Mouse (Mus musculus): ENCODE data around the gene Ccdc9b. TPM values are rescaled to one million over a fixed set of nuclear protein-coding genes. Genes with fewer than 3 reads are reported as not detected.

The Ccdc9b gene
- polyA plus RNA-seq, 1 experiment from 2014 or later = 1.3 TPM

DNA sequence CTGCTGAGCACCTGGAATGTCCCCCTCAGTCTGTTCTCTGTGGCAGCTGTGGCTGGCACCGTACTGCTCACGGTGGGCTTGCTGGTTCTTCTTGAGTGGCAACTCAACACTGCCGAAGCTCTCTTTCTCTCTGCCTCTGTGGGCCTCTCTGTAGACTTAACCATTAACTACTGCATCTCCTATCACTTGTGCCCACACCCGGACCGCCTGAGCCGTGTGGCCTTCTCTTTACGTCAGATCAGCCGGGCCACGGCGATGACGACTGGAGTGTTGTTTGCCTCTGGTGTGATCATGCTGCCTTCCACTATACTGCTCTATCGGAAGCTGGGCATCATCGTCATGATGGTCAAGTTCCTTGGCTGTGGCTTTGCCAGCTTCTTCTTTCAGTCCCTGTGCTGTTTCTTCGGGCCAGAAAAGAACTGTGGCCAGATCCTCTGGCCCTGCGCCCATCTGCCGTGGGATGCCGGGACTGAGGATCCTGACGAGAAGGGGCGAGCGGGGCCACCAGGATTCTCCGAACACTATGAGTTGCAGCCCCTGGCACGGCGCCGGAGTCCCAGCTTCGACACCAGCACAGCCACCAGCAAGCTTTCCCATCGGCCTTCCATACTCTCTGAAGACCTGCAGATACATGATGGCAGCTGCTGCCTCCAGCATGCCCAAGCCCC lies 29.3 kb upstream of the Ccdc9b start:
- no peak for ATAC-seq
- Histone ChIP-seq H3K27ac (ENCODE audit: low read length) (no peak overlapping the region), H3K4me3 (replicated peaks; ENCODE audit: low read length) (no peak overlapping the region), H3K4me1 (replicated peaks; ENCODE audit: control insufficient read depth, insufficient read depth, low read length) (peaks cover 13% of the 10 kb centered on the region), H3K27me3 (replicated peaks; ENCODE audit: control insufficient read depth, insufficient read depth, low read length) (no peaks in the 10 kb centered on the region), H3K36me3 (ENCODE audit: control insufficient read depth, insufficient read depth) (peaks cover 5% of the 10 kb centered on the region; the same call in 1 of the 2 replicates), H3K4me2 (ENCODE audit: low read length) (no peak overlapping the region), H3K9ac (replicated peaks; ENCODE audit: low read depth, low read length) (no peak overlapping the region), H3K9me3 (ENCODE audit: control insufficient read depth, low read length) (no peaks in the 10 kb centered on the region)
- WGBS = 91% methylated on average over 26 of the region's 26 CpGs

DNA sequence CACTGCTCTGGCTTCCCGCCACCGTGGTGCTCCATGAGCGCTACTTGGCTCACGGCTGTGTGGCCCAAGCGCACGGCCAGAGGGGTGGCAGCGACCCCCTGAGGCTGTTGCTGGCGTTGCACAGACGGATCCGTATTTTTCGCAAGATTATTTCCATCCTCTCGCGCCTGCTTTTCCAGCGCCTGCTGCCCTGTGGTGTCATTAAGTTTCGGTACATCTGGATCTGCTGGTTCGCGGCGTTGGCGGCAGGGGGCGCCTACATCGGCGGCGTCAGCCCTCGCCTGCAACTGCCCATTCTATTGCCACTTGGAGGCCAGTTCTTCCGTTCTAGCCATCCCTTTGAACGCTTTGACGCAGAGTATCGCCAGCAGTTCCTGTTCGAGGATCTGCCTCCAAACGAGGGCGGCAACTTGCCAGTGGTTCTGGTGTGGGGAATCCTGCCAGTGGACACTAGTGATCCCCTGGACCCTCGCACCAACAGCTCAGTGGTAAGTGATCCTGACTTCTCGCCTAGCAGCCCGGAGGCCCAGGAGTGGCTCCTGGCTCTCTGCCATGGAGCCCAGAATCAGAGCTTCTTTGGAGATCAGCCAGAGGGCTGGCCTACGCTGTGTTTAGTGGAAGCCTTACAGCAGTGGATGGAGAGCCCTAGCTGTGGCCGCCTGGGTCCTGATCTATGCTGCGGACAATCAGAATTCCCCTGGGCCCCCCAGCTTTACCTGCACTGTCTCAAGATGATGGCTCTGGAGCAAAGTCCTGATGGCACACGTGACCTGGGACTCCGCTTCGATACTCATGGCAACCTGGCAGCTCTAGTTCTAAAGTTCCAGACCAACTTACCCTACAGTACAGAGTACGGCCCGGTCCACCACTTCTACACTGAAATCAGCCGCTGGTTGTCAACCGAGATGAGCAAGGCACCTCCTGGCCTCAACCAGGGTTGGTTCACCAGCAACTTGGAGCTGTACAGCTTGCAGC lies 28.4 kb upstream of the Ccdc9b start:
- Histone ChIP-seq H3K36me3 (ENCODE audit: control insufficient read depth, insufficient read depth) (peaks cover 5% of the 10 kb centered on the region; the same call in 1 of the 2 replicates), H3K4me2 (ENCODE audit: low read length) (peak overlapping the region; percentile 37), H3K9me3 (ENCODE audit: control insufficient read depth, low read length) (no peaks in the 10 kb centered on the region)

DNA sequence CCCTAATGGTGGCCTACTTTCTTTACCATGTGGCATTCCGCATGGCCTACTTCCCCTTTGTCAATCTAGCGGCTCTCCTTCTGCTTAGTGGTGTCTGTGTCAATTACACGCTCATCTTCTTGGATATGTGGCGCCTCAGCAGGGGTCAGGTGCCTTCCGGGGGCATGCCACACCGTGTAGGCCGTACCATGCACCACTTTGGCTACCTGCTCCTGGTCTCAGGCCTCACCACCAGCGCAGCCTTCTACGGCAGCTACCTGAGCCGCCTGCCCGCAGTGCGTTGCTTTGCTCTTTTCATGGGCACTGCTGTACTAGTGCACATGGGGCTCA lies 27.7 kb upstream of the Ccdc9b start:
- no peak for ATAC-seq
- no peak overlapping the region for H3K9ac ChIP-seq (replicated peaks; ENCODE audit: low read depth, low read length)
- H3K4me2 ChIP-seq (ENCODE audit: low read length) = peak overlapping the region; percentile 37; the same call in 1 of the 2 replicates
- peaks cover 13% of the 10 kb centered on the region for H3K4me1 ChIP-seq (replicated peaks; ENCODE audit: control insufficient read depth, insufficient read depth, low read length)
- H3K36me3 ChIP-seq (ENCODE audit: control insufficient read depth, insufficient read depth) = peaks cover 5% of the 10 kb centered on the region; the same call in 1 of the 2 replicates
- H3K9me3 ChIP-seq (ENCODE audit: control insufficient read depth, low read length) = no peaks in the 10 kb centered on the region
- no peaks in the 10 kb centered on the region for H3K27me3 ChIP-seq (replicated peaks; ENCODE audit: control insufficient read depth, insufficient read depth, low read length)
- H3K4me3 ChIP-seq (replicated peaks; ENCODE audit: low read length) = no peak overlapping the region
- no peak overlapping the region for H3K27ac ChIP-seq (ENCODE audit: low read length)
- 48% methylated on average over 12 of the region's 12 CpGs for WGBS

More for the DNA sequence above, 28.4 kb upstream of the Ccdc9b start:
- no peak overlapping the region; the same call in 1 of the 2 replicates for H3K4me3 ChIP-seq (replicated peaks; ENCODE audit: low read length)
- H3K9ac ChIP-seq (replicated peaks; ENCODE audit: low read depth, low read length) = no peak overlapping the region
- H3K27me3 ChIP-seq (replicated peaks; ENCODE audit: control insufficient read depth, insufficient read depth, low read length) = no peaks in the 10 kb centered on the region
- H3K4me1 ChIP-seq (replicated peaks; ENCODE audit: control insufficient read depth, insufficient read depth, low read length) = peaks cover 13% of the 10 kb centered on the region
- WGBS = 23% methylated on average over 44 of the region's 44 CpGs
- no peak overlapping the region for H3K27ac ChIP-seq (ENCODE audit: low read length)
- peak; percentile 63 for ATAC-seq

DNA sequence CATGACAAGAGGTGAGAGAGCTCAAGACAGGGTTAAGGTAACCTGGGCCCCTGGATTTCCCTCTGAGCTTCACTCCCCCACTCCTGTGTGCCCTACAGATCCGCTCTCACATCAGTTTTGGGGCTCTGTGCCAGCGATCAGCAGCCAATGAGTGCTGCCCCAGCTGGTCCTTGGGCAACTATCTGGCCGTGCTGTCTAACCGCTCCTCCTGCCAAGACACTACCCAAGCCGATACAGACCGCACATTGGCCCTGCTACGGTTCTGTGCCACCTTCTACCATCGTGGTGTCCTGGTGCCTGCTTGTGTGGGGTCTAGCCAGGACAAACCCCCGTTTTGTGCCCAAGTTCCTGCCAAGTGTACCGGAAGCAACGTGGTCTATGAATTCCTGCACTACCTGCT lies 27.0 kb upstream of the Ccdc9b start:
- H3K36me3 ChIP-seq (ENCODE audit: control insufficient read depth, insufficient read depth) = peaks cover 5% of the 10 kb centered on the region; the same call in 1 of the 2 replicates
- WGBS = 56% methylated on average over 11 of the region's 11 CpGs
- no peak overlapping the region for H3K9ac ChIP-seq (replicated peaks; ENCODE audit: low read depth, low read length)
- no peaks in the 10 kb centered on the region for H3K9me3 ChIP-seq (ENCODE audit: control insufficient read depth, low read length)
- H3K4me3 ChIP-seq (replicated peaks; ENCODE audit: low read length) = no peak overlapping the region
- H3K27me3 ChIP-seq (replicated peaks; ENCODE audit: control insufficient read depth, insufficient read depth, low read length) = no peaks in the 10 kb centered on the region
- H3K27ac ChIP-seq (ENCODE audit: low read length) = no peak overlapping the region
- ATAC-seq = peak; percentile 62
- no peak overlapping the region for H3K4me2 ChIP-seq (ENCODE audit: low read length)
- H3K4me1 ChIP-seq (replicated peaks; ENCODE audit: control insufficient read depth, insufficient read depth, low read length) = peaks cover 13% of the 10 kb centered on the region

DNA sequence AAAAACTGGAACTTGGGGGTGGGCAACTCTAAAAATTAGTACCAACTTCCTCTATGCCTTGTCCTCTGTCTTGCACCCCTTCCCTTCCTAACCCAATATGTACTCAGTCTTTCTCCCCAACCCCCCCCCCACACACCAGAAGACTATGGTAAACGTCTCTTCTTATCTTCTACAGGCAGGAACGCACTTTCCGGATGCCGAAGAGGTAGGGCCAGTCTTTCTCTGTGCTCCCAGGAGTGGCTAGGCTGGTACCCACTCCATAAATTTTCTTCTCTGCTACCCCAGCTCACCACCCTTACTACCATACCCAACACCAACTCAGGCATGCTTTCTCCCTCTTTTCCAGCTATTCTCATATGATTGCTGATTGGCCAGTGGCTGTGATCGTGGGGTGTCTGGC lies 24.1 kb upstream of the Ccdc9b start:
- Histone ChIP-seq H3K27ac (ENCODE audit: low read length) (no peak overlapping the region), H3K9me3 (ENCODE audit: control insufficient read depth, low read length) (no peaks in the 10 kb centered on the region), H3K36me3 (ENCODE audit: control insufficient read depth, insufficient read depth) (peaks cover 3% of the 10 kb centered on the region; the same call in 1 of the 2 replicates), H3K27me3 (replicated peaks; ENCODE audit: control insufficient read depth, insufficient read depth, low read length) (no peaks in the 10 kb centered on the region), H3K4me1 (replicated peaks; ENCODE audit: control insufficient read depth, insufficient read depth, low read length) (peaks cover 13% of the 10 kb centered on the region), H3K9ac (replicated peaks; ENCODE audit: low read depth, low read length) (no peak overlapping the region), H3K4me2 (ENCODE audit: low read length) (no peak overlapping the region), H3K4me3 (replicated peaks; ENCODE audit: low read length) (no peak overlapping the region)
- WGBS = 87% methylated on average over 5 of the region's 5 CpGs
- ATAC-seq = no peak

DNA sequence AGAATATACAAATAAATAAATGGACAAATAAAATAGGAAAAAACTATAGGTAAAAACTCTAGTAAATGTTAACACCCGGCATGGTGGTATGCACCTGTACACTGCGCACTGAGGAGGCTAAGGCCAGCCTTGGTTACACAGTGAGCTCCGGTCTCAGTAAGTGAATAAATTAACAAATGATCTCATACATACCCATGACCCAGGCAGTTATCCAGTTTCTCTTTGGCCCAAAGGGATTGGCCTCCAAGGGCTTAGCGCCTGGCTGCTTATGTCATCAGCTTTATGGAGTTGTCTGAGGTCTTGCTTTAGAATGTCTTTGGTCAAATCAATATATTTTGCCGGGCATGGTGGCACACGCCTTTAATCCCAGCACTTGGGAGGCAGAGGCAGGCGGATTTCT lies 21.2 kb upstream of the Ccdc9b start:
- ATAC-seq = no peak
- no peaks in the 10 kb centered on the region for H3K36me3 ChIP-seq (ENCODE audit: control insufficient read depth, insufficient read depth)
- H3K4me1 ChIP-seq (replicated peaks; ENCODE audit: control insufficient read depth, insufficient read depth, low read length) = peaks cover 14% of the 10 kb centered on the region
- no peak overlapping the region for H3K9ac ChIP-seq (replicated peaks; ENCODE audit: low read depth, low read length)
- H3K27ac ChIP-seq (ENCODE audit: low read length) = no peak overlapping the region
- WGBS = 91% methylated on average over 7 of the region's 7 CpGs
- no peaks in the 10 kb centered on the region for H3K27me3 ChIP-seq (replicated peaks; ENCODE audit: control insufficient read depth, insufficient read depth, low read length)
- H3K4me3 ChIP-seq (replicated peaks; ENCODE audit: low read length) = no peak overlapping the region
- H3K4me2 ChIP-seq (ENCODE audit: low read length) = no peak overlapping the region
- H3K9me3 ChIP-seq (ENCODE audit: control insufficient read depth, low read length) = no peaks in the 10 kb centered on the region

- Histone ChIP-seq H3K4me2 (ENCODE audit: low read length) (no peak overlapping the region), H3K4me1 (replicated peaks; ENCODE audit: control insufficient read depth, insufficient read depth, low read length) (peaks cover 14% of the 10 kb centered on the region), H3K27ac (ENCODE audit: low read length) (no peak overlapping the region), H3K36me3 (ENCODE audit: control insufficient read depth, insufficient read depth) (no peaks in the 10 kb centered on the region), H3K9me3 (ENCODE audit: control insufficient read depth, low read length) (no peaks in the 10 kb centered on the region), H3K27me3 (replicated peaks; ENCODE audit: control insufficient read depth, insufficient read depth, low read length) (no peaks in the 10 kb centered on the region), H3K4me3 (replicated peaks; ENCODE audit: low read length) (no peak overlapping the region), H3K9ac (replicated peaks; ENCODE audit: low read depth, low read length) (no peak overlapping the region)
- 63% methylated on average over 5 of the region's 5 CpGs for WGBS
- ATAC-seq = no peak
These were observed 20.6 kb upstream of the Ccdc9b start for GRCm38 (mm10) chr2:118783093-118783492.

- WGBS = 66% methylated on average over 4 of the region's 4 CpGs
- Histone ChIP-seq H3K36me3 (ENCODE audit: control insufficient read depth, insufficient read depth) (no peaks in the 10 kb centered on the region), H3K9me3 (ENCODE audit: control insufficient read depth, low read length) (no peaks in the 10 kb centered on the region), H3K27me3 (replicated peaks; ENCODE audit: control insufficient read depth, insufficient read depth, low read length) (no peaks in the 10 kb centered on the region), H3K4me1 (replicated peaks; ENCODE audit: control insufficient read depth, insufficient read depth, low read length) (peaks cover 14% of the 10 kb centered on the region), H3K27ac (ENCODE audit: low read length) (no peak overlapping the region), H3K9ac (replicated peaks; ENCODE audit: low read depth, low read length) (no peak overlapping the region), H3K4me3 (replicated peaks; ENCODE audit: low read length) (no peak overlapping the region), H3K4me2 (ENCODE audit: low read length) (no peak overlapping the region)
- ATAC-seq = no peak
These were observed 19.8 kb upstream of the Ccdc9b start for GRCm38 (mm10) chr2:118782303-118782702.

DNA sequence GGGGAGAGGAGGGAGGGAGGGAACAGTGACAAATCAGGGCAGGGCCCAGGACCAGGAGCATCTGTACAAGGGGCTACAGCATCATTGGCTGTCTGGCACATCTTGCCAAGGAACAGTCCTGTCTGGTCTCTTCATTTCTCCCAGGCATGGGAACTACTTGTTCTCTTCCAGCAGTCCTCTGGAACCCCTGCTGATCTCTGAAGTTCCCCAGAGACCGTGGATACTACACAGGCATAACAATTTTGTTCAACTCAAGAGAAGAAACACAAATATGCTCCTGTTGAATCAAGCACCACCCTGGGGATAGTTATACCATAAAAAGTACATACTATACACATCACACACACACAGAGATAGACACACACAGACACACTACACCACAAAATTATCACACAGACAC lies 18.7 kb upstream of the Ccdc9b start:
- H3K4me3 ChIP-seq (replicated peaks; ENCODE audit: low read length) = no peak overlapping the region
- ATAC-seq = no peak
- H3K9me3 ChIP-seq (ENCODE audit: control insufficient read depth, low read length) = no peaks in the 10 kb centered on the region
- H3K27ac ChIP-seq (ENCODE audit: low read length) = no peak overlapping the region
- H3K4me2 ChIP-seq (ENCODE audit: low read length) = no peak overlapping the region
- H3K9ac ChIP-seq (replicated peaks; ENCODE audit: low read depth, low read length) = no peak overlapping the region
- peaks cover 18% of the 10 kb centered on the region for H3K4me1 ChIP-seq (replicated peaks; ENCODE audit: control insufficient read depth, insufficient read depth, low read length)
- no peaks in the 10 kb centered on the region for H3K36me3 ChIP-seq (ENCODE audit: control insufficient read depth, insufficient read depth)
- WGBS = 43% methylated on average over 1 of the region's 1 CpGs
- no peaks in the 10 kb centered on the region for H3K27me3 ChIP-seq (replicated peaks; ENCODE audit: control insufficient read depth, insufficient read depth, low read length)
